Mouse (Mus musculus): ENCODE data around the gene Prrc2b.
A peak's percentile ranks its signal among the peaks of the same experiment; 100 is the strongest.

- TF ChIP-seq POLR2A (IDR thresholded peaks at IDR 0.05; ENCODE audit: low read depth, low read length): no peak
- TF ChIP-seq CTCF (conservative IDR thresholded peaks at IDR 0.05; ENCODE audit: insufficient read depth, insufficient read length, low read depth, low read length): peak; percentile 89
These were observed 131.8 kb downstream of the Prrc2b start for GRCm38 (mm10) chr2:32282727-32283126.

All from kidney, adult 2 months (tissue).